In the genomic region with DNA sequence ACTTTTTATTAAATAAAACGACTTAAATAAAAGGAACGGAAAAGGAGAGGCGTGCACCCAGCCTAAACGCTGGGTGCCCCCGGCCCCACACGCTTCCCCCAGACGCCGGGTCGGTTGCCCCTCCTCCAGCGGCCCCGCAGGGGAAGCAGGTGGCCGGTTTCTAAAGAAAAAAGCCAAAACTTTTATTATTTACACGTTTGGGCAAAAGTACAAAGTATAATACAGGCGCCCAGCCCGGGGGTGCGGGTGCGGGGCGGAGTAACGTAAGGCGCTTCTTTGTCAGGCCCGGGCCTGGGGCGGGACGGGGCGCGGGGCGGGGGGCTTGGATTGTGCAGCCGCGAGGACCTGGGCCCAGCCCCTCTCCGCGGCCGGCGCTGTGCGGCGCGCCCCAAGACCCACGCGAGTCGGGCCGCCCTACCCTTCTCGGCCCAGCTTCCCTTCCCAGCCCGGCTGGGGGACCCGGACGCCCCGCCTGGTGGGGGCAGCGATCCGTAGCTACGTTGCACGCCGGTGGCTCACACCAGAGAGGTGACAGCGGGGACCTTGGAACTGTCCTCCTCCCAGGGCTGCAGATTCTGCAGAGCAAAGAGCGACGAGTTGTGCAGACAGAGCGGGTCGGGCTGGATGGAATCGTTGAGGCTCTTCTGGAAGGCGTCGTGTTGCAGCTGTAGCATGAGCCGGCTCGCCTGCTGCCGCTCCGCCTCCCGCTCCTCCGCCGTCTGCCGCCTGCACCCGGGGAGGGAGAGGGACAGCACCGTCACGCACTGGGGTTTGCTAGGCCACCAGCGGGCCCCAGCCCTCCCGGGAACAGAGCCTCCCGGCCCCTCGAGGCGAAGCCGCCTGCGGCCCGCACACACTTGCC, we compare ENCODE assay signal across 9 mouse cellular contexts. TPM values are rescaled to one million over a fixed set of nuclear protein-coding genes. Genes with fewer than 3 reads are reported as not detected.
DNase-seq lines count a peak whose midpoint lies in the region; ATAC-seq and TF ChIP-seq lines count a peak whose summit lies in the region.
"Had no signal": no experiment of that assay in that cellular context is flagged by ENCODE, and none has a peak within 500 bp of the region (broad histone marks: within the 10 kb centered on the region; RNA-seq: fewer than 3 reads in every experiment).

No protein-coding gene starts in this region.

- no peaks in the 10 kb centered on the region for H3K4me1 ChIP-seq in heart, adult 2 months (ENCODE audit: control insufficient read depth, insufficient read depth, low read length)
- H3K4me1 ChIP-seq in forebrain, embryonic 13.5 days, result peaks cover 37% of the 10 kb centered on the region
- peaks cover 20% of the 10 kb centered on the region; the same call in 1 of the 2 replicates for H3K4me1 ChIP-seq in midbrain, embryonic 14.5 days (ENCODE audit: control insufficient read depth, insufficient read depth, low read length)

- no peaks in the 10 kb centered on the region for H3K79me2 ChIP-seq in heart, adult 2 months (replicated peaks; ENCODE audit: control insufficient read depth, insufficient read depth, low read length)

- no peak overlapping the region for H3K9ac ChIP-seq in heart, adult 2 months (ENCODE audit: low read depth, low read length)
- H3K9ac ChIP-seq in forebrain, embryonic 13.5 days, result peak overlapping the region; percentile 45; the same call in 1 of the 2 replicates
- 0 out of 2 replicates have a peak overlapping the region, but pooled peaks have one; percentile 20 for H3K9ac ChIP-seq in midbrain, embryonic 14.5 days (replicated peaks; ENCODE audit: low read length)

- peaks cover 63% of the 10 kb centered on the region for H3K27me3 ChIP-seq in heart, adult 2 months (ENCODE audit: control insufficient read depth, insufficient read depth, low read length)
- peaks cover 98% of the 10 kb centered on the region for H3K27me3 ChIP-seq in forebrain, embryonic 13.5 days
- peaks cover 88% of the 10 kb centered on the region for H3K27me3 ChIP-seq in midbrain, embryonic 14.5 days (ENCODE audit: control insufficient read depth, insufficient read depth, low read length)

- ATAC-seq in forebrain, embryonic 13.5 days, result peak; percentile 74
- no peak for ATAC-seq in midbrain, embryonic 14.5 days (ENCODE audit: low FRiP score, low TSS enrichment)
- ATAC-seq in activated CD4-positive, CD25-positive, alpha-beta regulatory T cell, adult 4 months, result no peak
- ATAC-seq in megakaryocyte-erythroid progenitor cell, adult 5-6 weeks (replicated peaks; ENCODE audit: low FRiP score, low TSS enrichment, poor library complexity, severe bottlenecking), result no peak

- DNase-seq in heart, adult 2 months, result peak; percentile 15 to 53
- no peak for DNase-seq in heart, postnatal 25 days (ENCODE audit: low spot score)
- peak; percentile 44 for DNase-seq in adrenal gland, postnatal 25 days
- peak; percentile 10 for DNase-seq in kidney, adult 9 months
- DNase-seq in midbrain, embryonic 14.5 days, result peak; percentile 78

- no peaks in the 10 kb centered on the region for H3K36me3 ChIP-seq in heart, adult 2 months (ENCODE audit: control insufficient read depth, insufficient read depth, low read length)
- H3K36me3 ChIP-seq in forebrain, embryonic 13.5 days (ENCODE audit: poor library complexity, severe bottlenecking), result no peaks in the 10 kb centered on the region
- H3K36me3 ChIP-seq in midbrain, embryonic 14.5 days (ENCODE audit: control insufficient read depth, insufficient read depth, low read length), result no peaks in the 10 kb centered on the region

- H3K4me2 ChIP-seq in forebrain, embryonic 13.5 days, result peak overlapping the region; percentile 59
- peak overlapping the region; percentile 49 for H3K4me2 ChIP-seq in midbrain, embryonic 14.5 days (ENCODE audit: low read length)

- no peak for TF ChIP-seq POLR2A in heart, adult 2 months (IDR thresholded peaks at IDR 0.05; ENCODE audit: insufficient read depth, low read depth, low read length)

- WGBS in heart, adult 2 months, result 2% methylated on average over 76 of the region's 76 CpGs
- WGBS in forebrain, embryonic 13.5 days, result under 1% methylated on average over 64 of the region's 76 CpGs
- under 1% methylated on average over 76 of the region's 76 CpGs for WGBS in midbrain, embryonic 14.5 days

- no peak for TF ChIP-seq EP300 in heart, adult 2 months (IDR thresholded peaks at IDR 0.05; ENCODE audit: insufficient read depth, low read depth, low read length)

- intact Hi-C loops in heart, adult 2 months (cut with DNase I), result no loop called here
- intact Hi-C loops in heart, postnatal 25 days (cut with DNase I), result no loop called here

- no peaks in the 10 kb centered on the region for H3K9me3 ChIP-seq in forebrain, embryonic 13.5 days (replicated peaks)
- H3K9me3 ChIP-seq in midbrain, embryonic 14.5 days (ENCODE audit: control insufficient read depth, low read length), result 0 out of 2 replicates have a peak, but pooled peaks cover 6% of the 10 kb centered on the region

- TF ChIP-seq CTCF in heart, adult 2 months (IDR thresholded peaks at IDR 0.05), result no peak

- H3K27ac ChIP-seq in heart, adult 2 months, result no peak overlapping the region
- no peak overlapping the region for H3K27ac ChIP-seq in forebrain, embryonic 13.5 days
- no peak overlapping the region for H3K27ac ChIP-seq in midbrain, embryonic 14.5 days (replicated peaks; ENCODE audit: low read depth, low read length)

- no peak overlapping the region for H3K4me3 ChIP-seq in heart, adult 2 months
- peak overlapping the region; percentile 34 for H3K4me3 ChIP-seq in forebrain, embryonic 13.5 days
- H3K4me3 ChIP-seq in midbrain, embryonic 14.5 days (replicated peaks; ENCODE audit: low read depth, low read length), result peak overlapping the region; percentile 23

RNA-seq across cellular contexts. Expression of a gene that starts 2.4 kb away (rescaled TPM):
- not detected for total RNA-seq in heart, adult 2 months (2021)
- polyA plus RNA-seq in heart, adult 2 months (2012; rRNA removed), result not detected in 2 replicates
- total RNA-seq in heart, postnatal 25 days (2021), result not detected
- total RNA-seq in adrenal gland, postnatal 25 days (2021), result 0.27 TPM in 1 of 2 replicates, not detected in the other
- polyA plus RNA-seq in forebrain, embryonic 13.5 days (2015; fragmentation: Nextera tagmentation; extraction: Ambion mirVana), result 0.15 TPM in 1 of 2 replicates, not detected in the other
- 3.3 and 6.2 TPM in 2 replicates for polyA plus RNA-seq in midbrain, embryonic 14.5 days (2014; fragmentation: Nextera tagmentation; extraction: Ambion mirVana)
- not detected for polyA plus RNA-seq in activated CD4-positive, CD25-positive, alpha-beta regulatory T cell, adult 4 months (2017; shearing (Covaris generic))
- total RNA-seq in megakaryocyte-erythroid progenitor cell, adult 5-6 weeks (2014; fragmentation: Nextera tagmentation), result not detected in 2 replicates
- total RNA-seq in megakaryocyte-erythroid progenitor cell, adult 5-6 weeks (2017), result not detected in 2 replicates
- total RNA-seq: heart, adult 18-20 months had no signal

RNA-seq across cellular contexts. Expression of a gene that starts 38.0 kb away (rescaled TPM):
- total RNA-seq in heart, adult 2 months (2021), result 100 to 1,000 TPM; 136 to 161 TPM
- 57.6 and 101 TPM in 2 replicates for polyA plus RNA-seq in heart, adult 2 months (2012; rRNA removed)
- 100 to 1,000 TPM; 138 to 153 TPM for total RNA-seq in heart, postnatal 25 days (2021)
- 285 and 327 TPM in 2 replicates for total RNA-seq in adrenal gland, postnatal 25 days (2021)
- polyA plus RNA-seq in forebrain, embryonic 13.5 days (2015; fragmentation: Nextera tagmentation; extraction: Ambion mirVana), result 786 and 829 TPM in 2 replicates
- 485 and 506 TPM in 2 replicates for polyA plus RNA-seq in midbrain, embryonic 14.5 days (2014; fragmentation: Nextera tagmentation; extraction: Ambion mirVana)
- polyA plus RNA-seq in activated CD4-positive, CD25-positive, alpha-beta regulatory T cell, adult 4 months (2017; shearing (Covaris generic)), result 1,000 to 10,000 TPM; 1,545 to 1,596 TPM
- 3,299 and 3,437 TPM in 2 replicates for total RNA-seq in megakaryocyte-erythroid progenitor cell, adult 5-6 weeks (2014; fragmentation: Nextera tagmentation)
- total RNA-seq in megakaryocyte-erythroid progenitor cell, adult 5-6 weeks (2017), result 6,261 and 6,441 TPM in 2 replicates

RNA-seq across cellular contexts. Expression of a gene that starts 53.8 kb away (rescaled TPM):
- 1 to 10 TPM; 3.3 to 4.1 TPM for total RNA-seq in heart, adult 2 months (2021)
- polyA plus RNA-seq in heart, adult 2 months (2012; rRNA removed), result 3.0 and 3.7 TPM in 2 replicates
- 1 to 10 TPM; 5.1 to 6.0 TPM for total RNA-seq in heart, postnatal 25 days (2021)
- total RNA-seq in adrenal gland, postnatal 25 days (2021), result 0.79 and 1.6 TPM in 2 replicates
- 1.6 and 2.9 TPM in 2 replicates for polyA plus RNA-seq in forebrain, embryonic 13.5 days (2015; fragmentation: Nextera tagmentation; extraction: Ambion mirVana)
- polyA plus RNA-seq in midbrain, embryonic 14.5 days (2014; fragmentation: Nextera tagmentation; extraction: Ambion mirVana), result 4.7 and 5.5 TPM in 2 replicates
- polyA plus RNA-seq in activated CD4-positive, CD25-positive, alpha-beta regulatory T cell, adult 4 months (2017; shearing (Covaris generic)), result not detected
- total RNA-seq in megakaryocyte-erythroid progenitor cell, adult 5-6 weeks (2014; fragmentation: Nextera tagmentation), result not detected in 2 replicates
- total RNA-seq in megakaryocyte-erythroid progenitor cell, adult 5-6 weeks (2017), result not detected in 2 replicates

Comparison
In these comparisons a context has a peak if more than half of its experiments do, and no peak if none do; other contexts are left out.
1. RNA of a gene that starts 38.0 kb away (total RNA-seq): 3,299 to 6,441 TPM in megakaryocyte-erythroid progenitor cell, adult 5-6 weeks; 285 to 327 TPM in adrenal gland, postnatal 25 days, 136 to 161 TPM in heart, adult 2 months and 138 to 153 TPM in heart, postnatal 25 days; every median in the first group is over 10 times any median in the second.